Mouse (Mus musculus) stomach, embryonic 15.5 days (tissue): ENCODE measurements around the gene Elmsan1. TPM values are rescaled to one million over a fixed set of nuclear protein-coding genes. Genes with fewer than 3 reads are reported as not detected.

Source experiments
- ATAC-seq: fragments of 200-750 bp; cut with Nextera tagmentation; 2 replicates; pipeline ENCODE4 v1.8.0; 2017; ENCODE audit warnings: low read depth, moderate number of reproducible peaks, moderate TSS enrichment; ENCODE audit not compliant: insufficient read depth, low FRiP score
- H3K27ac ChIP-seq: fragments of 300-500 bp; sonication (generic); 2 replicates; pipeline ENCODE4 v1.5.1; 2015; ENCODE audit warnings: mild to moderate bottlenecking, inconsistent platforms
- H3K27me3 ChIP-seq: fragments of 300-500 bp; sonication (generic); replicated peaks from 2 replicates; pipeline ENCODE4 v1.6.1; 2015; ENCODE audit warnings: inconsistent platforms
- H3K36me3 ChIP-seq: fragments of 300-500 bp; sonication (generic); 2 replicates; pipeline ENCODE4 v1.6.1; 2015; ENCODE audit warnings: inconsistent platforms
- H3K4me1 ChIP-seq: fragments of 300-500 bp; sonication (generic); 2 replicates; pipeline ENCODE4 v1.6.1; 2015; ENCODE audit warnings: inconsistent platforms
- H3K4me2 ChIP-seq: fragments of 300-500 bp; sonication (generic); 2 replicates; pipeline ENCODE4 v1.6.1; 2015; ENCODE audit warnings: mild to moderate bottlenecking, inconsistent platforms
- H3K4me3 ChIP-seq: fragments of 300-500 bp; sonication (generic); replicated peaks from 2 replicates; pipeline ENCODE4 v1.5.1; 2015; ENCODE audit warnings: inconsistent platforms
- H3K9ac ChIP-seq: fragments of 300-500 bp; sonication (generic); 2 replicates; pipeline ENCODE4 v1.6.1; 2015; ENCODE audit warnings: inconsistent platforms
- H3K9me3 ChIP-seq: fragments of 300-500 bp; sonication (generic); 2 replicates; pipeline ENCODE4 v1.6.1; 2016; ENCODE audit warnings: inconsistent platforms
- WGBS: fragments of 180-500 bp; shearing (Covaris S2); methylation state at CpG from one replicate; pipeline ENCODE4 v1.1.7; 2015; 5-methylcytosine and 5-hydroxymethylcytosine counted together
- polyA plus RNA-seq: library from polyadenylated mRNA; unstranded; fragments of >200 nt; fragmentation: Nextera tagmentation; extraction: Ambion mirVana; gene quantifications from 2 replicates; pipeline ENCODE4 v1.2.1, GENCODE M21; 2015

The Elmsan1 gene
- polyA plus RNA-seq, 1 experiment from 2014 or later = 9.9 TPM

GRCm38 (mm10) chr12:84201686-84202484 lies 16.8 kb downstream of the Elmsan1 start:
- H3K9me3 ChIP-seq = no peaks in the 10 kb centered on the region
- H3K4me1 ChIP-seq = peaks cover 45% of the 10 kb centered on the region
- WGBS = 58% methylated on average over 18 of the region's 18 CpGs
- no peak overlapping the region for H3K4me3 ChIP-seq
- no peaks in the 10 kb centered on the region for H3K27me3 ChIP-seq
- H3K27ac ChIP-seq = peak overlapping the region; percentile 83
- H3K36me3 ChIP-seq = no peaks in the 10 kb centered on the region
- ATAC-seq = no peak
- H3K4me2 ChIP-seq = 0 out of 2 replicates have a peak overlapping the region, but pooled peaks have one; percentile 4
- no peak overlapping the region for H3K9ac ChIP-seq

- Histone ChIP-seq H3K27me3 (no peaks in the 10 kb centered on the region), H3K4me1 (peaks cover 42% of the 10 kb centered on the region), H3K4me3 (no peak overlapping the region), H3K9me3 (no peaks in the 10 kb centered on the region), H3K36me3 (no peaks in the 10 kb centered on the region), H3K9ac (no peak overlapping the region), H3K4me2 (no peak overlapping the region), H3K27ac (peak overlapping the region; percentile 83)
- no peak for ATAC-seq
- whole genome bisulfite sequencing = 84% methylated on average over 4 of the region's 4 CpGs
These were observed 17.5 kb downstream of the Elmsan1 start for GRCm38 (mm10) chr12:84201222-84201621.

- Histone ChIP-seq H3K4me1 (peaks cover 44% of the 10 kb centered on the region), H3K4me2 (no peak overlapping the region), H3K9ac (no peak overlapping the region), H3K36me3 (no peaks in the 10 kb centered on the region), H3K27ac (no peak overlapping the region), H3K4me3 (no peak overlapping the region), H3K9me3 (no peaks in the 10 kb centered on the region), H3K27me3 (no peaks in the 10 kb centered on the region)
- ATAC-seq = no peak
- WGBS = 70% methylated on average over 10 of the region's 10 CpGs
These were observed 19.8 kb downstream of the Elmsan1 start for GRCm38 (mm10) chr12:84198880-84199279.

- Histone ChIP-seq H3K36me3 (no peaks in the 10 kb centered on the region), H3K4me3 (no peak overlapping the region), H3K4me2 (no peak overlapping the region), H3K4me1 (peaks cover 37% of the 10 kb centered on the region), H3K9me3 (no peaks in the 10 kb centered on the region), H3K27ac (no peak overlapping the region), H3K27me3 (no peaks in the 10 kb centered on the region), H3K9ac (no peak overlapping the region)
- 62% methylated on average over 8 of the region's 8 CpGs for WGBS
- no peak for ATAC-seq
These were observed 20.5 kb downstream of the Elmsan1 start for GRCm38 (mm10) chr12:84198076-84198679.

GRCm38 (mm10) chr12:84195195-84195594 lies 23.5 kb downstream of the Elmsan1 start:
- Histone ChIP-seq H3K9me3 (no peaks in the 10 kb centered on the region), H3K4me2 (no peak overlapping the region), H3K27ac (no peak overlapping the region), H3K36me3 (no peaks in the 10 kb centered on the region), H3K27me3 (no peaks in the 10 kb centered on the region), H3K9ac (no peak overlapping the region), H3K4me1 (peaks cover 47% of the 10 kb centered on the region), H3K4me3 (no peak overlapping the region)
- WGBS = 43% methylated on average over 6 of the region's 6 CpGs
- no peak for ATAC-seq

- WGBS = 3% methylated on average over 13 of the region's 13 CpGs
These were observed 24.1 kb downstream of the Elmsan1 start for GRCm38 (mm10) chr12:84194400-84195109.

GRCm38 (mm10) chr12:84193642-84194399 lies 24.9 kb downstream of the Elmsan1 start:
- peaks cover 61% of the 10 kb centered on the region for H3K4me1 ChIP-seq
- peak overlapping the region; percentile 74 for H3K4me2 ChIP-seq
- under 1% methylated on average over 49 of the region's 49 CpGs for WGBS
- peak overlapping the region; percentile 99 for H3K27ac ChIP-seq
- H3K36me3 ChIP-seq = no peaks in the 10 kb centered on the region
- H3K9ac ChIP-seq = peak overlapping the region; percentile 75
- no peaks in the 10 kb centered on the region for H3K27me3 ChIP-seq
- H3K4me3 ChIP-seq = peak overlapping the region; percentile 73
- H3K9me3 ChIP-seq = no peaks in the 10 kb centered on the region
- peak; percentile 88 for ATAC-seq

More at GRCm38 (mm10) chr12:84194400-84195109, 24.1 kb downstream of the Elmsan1 start:
- H3K9ac ChIP-seq = no peak overlapping the region
- H3K36me3 ChIP-seq = no peaks in the 10 kb centered on the region
- H3K27ac ChIP-seq = peak overlapping the region; percentile 99
- H3K4me2 ChIP-seq = peak overlapping the region; percentile 74
- no peak for ATAC-seq
- peaks cover 54% of the 10 kb centered on the region for H3K4me1 ChIP-seq
- no peaks in the 10 kb centered on the region for H3K27me3 ChIP-seq
- H3K4me3 ChIP-seq = peak overlapping the region; percentile 73
- H3K9me3 ChIP-seq = no peaks in the 10 kb centered on the region

- peak overlapping the region; percentile 74 for H3K4me2 ChIP-seq
- peak overlapping the region; percentile 73 for H3K4me3 ChIP-seq
- ATAC-seq = peak; percentile 9; the same call in 1 of the 2 replicates
- no peaks in the 10 kb centered on the region for H3K9me3 ChIP-seq
- H3K9ac ChIP-seq = peak overlapping the region; percentile 75
- peaks cover 68% of the 10 kb centered on the region for H3K4me1 ChIP-seq
- WGBS = under 1% methylated on average over 99 of the region's 102 CpGs
- H3K27me3 ChIP-seq = no peaks in the 10 kb centered on the region
- no peaks in the 10 kb centered on the region for H3K36me3 ChIP-seq
- H3K27ac ChIP-seq = peak overlapping the region; percentile 99
These were observed 25.7 kb downstream of the Elmsan1 start for GRCm38 (mm10) chr12:84192741-84193641.

- H3K9me3 ChIP-seq = no peaks in the 10 kb centered on the region
- H3K4me2 ChIP-seq = peak overlapping the region; percentile 74
- H3K4me3 ChIP-seq = peak overlapping the region; percentile 73
- ATAC-seq = no peak
- peak overlapping the region; percentile 75 for H3K9ac ChIP-seq
- no peaks in the 10 kb centered on the region for H3K27me3 ChIP-seq
- peak overlapping the region; percentile 99 for H3K27ac ChIP-seq
- H3K36me3 ChIP-seq = no peaks in the 10 kb centered on the region
- peaks cover 69% of the 10 kb centered on the region for H3K4me1 ChIP-seq
- 4% methylated on average over 13 of the region's 13 CpGs for WGBS
These were observed 26.4 kb downstream of the Elmsan1 start for GRCm38 (mm10) chr12:84192280-84192679.

GRCm38 (mm10) chr12:84191770-84192169 lies 26.9 kb downstream of the Elmsan1 start:
- peak overlapping the region; percentile 73 for H3K4me3 ChIP-seq
- WGBS = 24% methylated on average over 5 of the region's 5 CpGs
- H3K4me2 ChIP-seq = peak overlapping the region; percentile 74
- H3K4me1 ChIP-seq = peaks cover 74% of the 10 kb centered on the region
- H3K36me3 ChIP-seq = no peaks in the 10 kb centered on the region
- H3K27me3 ChIP-seq = no peaks in the 10 kb centered on the region
- H3K27ac ChIP-seq = peak overlapping the region; percentile 99
- no peaks in the 10 kb centered on the region for H3K9me3 ChIP-seq
- ATAC-seq = no peak
- peak overlapping the region; percentile 8; the same call in 1 of the 2 replicates for H3K9ac ChIP-seq
